Mouse (Mus musculus): Measurements from ENCODE around the gene Pdzd7.

Pdzd7 gene

GRCm38 (mm10) chr19:45030746-45031693 lies 14.5 kb downstream of the Pdzd7 start:
- DNase-seq (ENCODE audit: low spot score): peak; percentile 74

- peak; percentile 65 for DNase-seq (ENCODE audit: low spot score)
Measured at GRCm38 (mm10) chr19:45030111-45030510, 15.4 kb downstream of the Pdzd7 start.

GRCm38 (mm10) chr19:45029571-45029970 lies 15.9 kb downstream of the Pdzd7 start:
- DNase-seq (ENCODE audit: low spot score): no peak

GRCm38 (mm10) chr19:45028746-45029145 lies 16.8 kb downstream of the Pdzd7 start:
- DNase-seq (ENCODE audit: low spot score): no peak

- no peak for DNase-seq (ENCODE audit: low spot score)
Measured at GRCm38 (mm10) chr19:45027848-45028247, 17.7 kb downstream of the Pdzd7 start.

- DNase-seq (ENCODE audit: low spot score): no peak
Measured at GRCm38 (mm10) chr19:45026958-45027670, 18.4 kb downstream of the Pdzd7 start.

GRCm38 (mm10) chr19:45025937-45026568 lies 19.5 kb downstream of the Pdzd7 start:
- no peak for DNase-seq (ENCODE audit: low spot score)

- no peak for DNase-seq (ENCODE audit: low spot score)
Measured at GRCm38 (mm10) chr19:45024775-45025174, 20.7 kb downstream of the Pdzd7 start.

GRCm38 (mm10) chr19:45023993-45024392 lies 21.5 kb downstream of the Pdzd7 start:
- no peak for DNase-seq (ENCODE audit: low spot score)

GRCm38 (mm10) chr19:45021362-45021761 lies 24.2 kb downstream of the Pdzd7 start:
- DNase-seq (ENCODE audit: low spot score): no peak

GRCm38 (mm10) chr19:45020348-45020747 lies 25.2 kb downstream of the Pdzd7 start:
- peak; percentile 36 for DNase-seq (ENCODE audit: low spot score)

- peak; percentile 37 for DNase-seq (ENCODE audit: low spot score)
Measured at GRCm38 (mm10) chr19:45018351-45018831, 27.1 kb downstream of the Pdzd7 start.

- DNase-seq (ENCODE audit: low spot score): peak; percentile 86
Measured at GRCm38 (mm10) chr19:45017909-45018308, 27.6 kb downstream of the Pdzd7 start.

GRCm38 (mm10) chr19:45017216-45017771 lies 28.2 kb downstream of the Pdzd7 start:
- peak; percentile 75 for DNase-seq (ENCODE audit: low spot score)

GRCm38 (mm10) chr19:45016341-45017215 lies 28.9 kb downstream of the Pdzd7 start:
- peak; percentile 55 for DNase-seq (ENCODE audit: low spot score)

- DNase-seq (ENCODE audit: low spot score): peak; percentile 52
Measured at GRCm38 (mm10) chr19:45015518-45016281, 29.8 kb downstream of the Pdzd7 start.

GRCm38 (mm10) chr19:45014981-45015402 lies 30.5 kb downstream of the Pdzd7 start:
- DNase-seq (ENCODE audit: low spot score): peak; percentile 65

- no peak for DNase-seq (ENCODE audit: low spot score)
Measured at GRCm38 (mm10) chr19:45014335-45014971, 31.1 kb downstream of the Pdzd7 start, which contains the start of gene Lzts2. TSS of gene Lzts2 (plus strand) at chr19:45014414.

GRCm38 (mm10) chr19:45013581-45014225 lies 31.8 kb downstream of the Pdzd7 start:
- no peak for DNase-seq (ENCODE audit: low spot score)

Data from urinary bladder, postnatal 25 days (tissue).